Mouse (Mus musculus) G1E (cell line): Measurements from ENCODE around the gene Cblb.

Experiments
- CTCF ChIP-seq: IDR thresholded peaks from 2 replicates; pipeline ENCODE4 v1.5.1; 2012; ENCODE audit warnings: low read depth, low read length, inconsistent platforms, mixed read lengths
- GATA1 ChIP-seq: IDR thresholded peaks from 2 replicates; pipeline ENCODE4 v1.6.1; 2012; ENCODE audit warnings: borderline replicate concordance, low read length, inconsistent platforms, mixed read lengths
- POLR2AphosphoS5 ChIP-seq: IDR thresholded peaks from 2 replicates; pipeline ENCODE4 v1.6.1; 2012; ENCODE audit warnings: low read depth, low read length, inconsistent platforms; ENCODE audit not compliant: insufficient replicate concordance

DNA sequence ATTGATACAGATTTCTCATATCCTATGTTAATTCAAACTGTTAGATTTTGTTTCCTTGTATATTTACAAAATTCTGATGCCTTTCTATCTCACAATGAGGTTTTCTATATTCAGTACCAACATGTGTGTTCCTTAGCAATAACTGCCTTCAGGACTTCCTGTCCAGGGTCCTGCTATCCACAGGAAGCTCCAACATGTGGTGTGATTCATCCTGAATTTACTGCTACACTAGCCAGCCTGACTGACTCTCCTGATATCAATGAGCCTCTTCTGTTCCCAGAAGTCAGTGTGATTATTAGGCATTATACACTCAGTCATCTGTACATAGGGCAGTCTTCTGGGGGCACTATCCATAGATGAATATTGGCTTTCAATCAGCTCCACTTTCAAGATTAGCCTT is 30.2 kb upstream of the Cblb start:
- TF ChIP-seq CTCF (no peak), POLR2AphosphoS5 (no peak), GATA1 (no peak)
